Mouse (Mus musculus): ENCODE measurements around the gene Il12a.

GRCm38 (mm10) chr3:68744162-68744561 lies 53.7 kb downstream of the Il12a start:
- no peak for TF ChIP-seq CTCF (IDR thresholded peaks at IDR 0.05; ENCODE audit: low read depth, low read length)
- TF ChIP-seq EP300 (IDR thresholded peaks at IDR 0.05; ENCODE audit: insufficient read depth, low read depth, low read length): no peak
- TF ChIP-seq POLR2A (IDR thresholded peaks at IDR 0.05; ENCODE audit: insufficient read depth, low read length): no peak

Data from ES-Bruce4 (cell line).